Mouse (Mus musculus): ENCODE results near the gene Eftud2.

- TF ChIP-seq CTCF (IDR thresholded peaks at IDR 0.05; ENCODE audit: borderline replicate concordance, extremely low read depth, insufficient read depth, insufficient read length) (no peak), POLR2A (IDR thresholded peaks at IDR 0.05; ENCODE audit: borderline replicate concordance, extremely low read depth, insufficient read depth, insufficient read length, poor library complexity, severe bottlenecking) (no peak)
These were observed 42.1 kb downstream of the Eftud2 start for GRCm38 (mm10) chr11:102838616-102839150.
